Mouse (Mus musculus) heart, embryonic 16.5 days (tissue): ENCODE measurements around the gene Itgae. TPM values are rescaled to one million over a fixed set of nuclear protein-coding genes. Genes with fewer than 3 reads are reported as not detected.

Experiments used
- ATAC-seq: fragments of 200-750 bp; cut with Nextera tagmentation; replicated peaks from 2 replicates; pipeline ENCODE4 v1.8.0; 2017; ENCODE audit warnings: moderate number of reproducible peaks; ENCODE audit not compliant: insufficient read depth, low FRiP score; ENCODE audit errors: extremely low read depth
- H3K27ac ChIP-seq: fragments of 300-500 bp; sonication (generic); 2 replicates; pipeline ENCODE4 v1.5.1; 2014; ENCODE audit warnings: mild to moderate bottlenecking, low read length, control low read depth, moderate library complexity
- H3K27me3 ChIP-seq: fragments of 300-500 bp; sonication (generic); 2 replicates; pipeline ENCODE4 v1.6.1; 2014; ENCODE audit warnings: low read length, mixed read lengths; ENCODE audit not compliant: control insufficient read depth, insufficient read depth
- H3K36me3 ChIP-seq: fragments of 300-500 bp; sonication (generic); 2 replicates; pipeline ENCODE4 v1.6.1; 2014; ENCODE audit not compliant: control insufficient read depth, insufficient read depth
- H3K4me1 ChIP-seq: fragments of 300-500 bp; sonication (generic); 2 replicates; pipeline ENCODE4 v1.6.1; 2014; ENCODE audit warnings: low read length, mixed read lengths; ENCODE audit not compliant: control insufficient read depth, insufficient read depth
- H3K4me2 ChIP-seq: fragments of 300-500 bp; sonication (generic); 2 replicates; pipeline ENCODE4 v1.6.1; 2014; ENCODE audit warnings: low read depth, mild to moderate bottlenecking, control low read depth, low read length
- H3K4me3 ChIP-seq: fragments of 300-500 bp; sonication (generic); 2 replicates; pipeline ENCODE4 v1.5.1; 2014; ENCODE audit warnings: mild to moderate bottlenecking, control low read depth, low read length
- H3K9ac ChIP-seq: fragments of 300-500 bp; sonication (generic); 2 replicates; pipeline ENCODE4 v1.6.1; 2014; ENCODE audit warnings: low read length, control low read depth
- H3K9me3 ChIP-seq: fragments of 300-500 bp; sonication (generic); replicated peaks from 2 replicates; pipeline ENCODE4 v1.6.1; 2016; ENCODE audit warnings: low read length; ENCODE audit not compliant: control insufficient read depth
- WGBS: fragments of 180-500 bp; shearing (Covaris S2); extraction: QIAGEN DNeasy Blood & Tissue Kit; methylation state at CpG from one replicate; pipeline ENCODE4 v1.1.7; 2014; 5-methylcytosine and 5-hydroxymethylcytosine counted together
- polyA plus RNA-seq: library from polyadenylated mRNA; unstranded; fragments of >200 nt; fragmentation: Nextera tagmentation; extraction: Ambion mirVana; gene quantifications from 2 replicates; pipeline ENCODE4 v1.2.1, GENCODE M21; 2015

The Itgae gene
- polyA plus RNA-seq, 1 experiment from 2014 or later: 2.2 TPM

DNA sequence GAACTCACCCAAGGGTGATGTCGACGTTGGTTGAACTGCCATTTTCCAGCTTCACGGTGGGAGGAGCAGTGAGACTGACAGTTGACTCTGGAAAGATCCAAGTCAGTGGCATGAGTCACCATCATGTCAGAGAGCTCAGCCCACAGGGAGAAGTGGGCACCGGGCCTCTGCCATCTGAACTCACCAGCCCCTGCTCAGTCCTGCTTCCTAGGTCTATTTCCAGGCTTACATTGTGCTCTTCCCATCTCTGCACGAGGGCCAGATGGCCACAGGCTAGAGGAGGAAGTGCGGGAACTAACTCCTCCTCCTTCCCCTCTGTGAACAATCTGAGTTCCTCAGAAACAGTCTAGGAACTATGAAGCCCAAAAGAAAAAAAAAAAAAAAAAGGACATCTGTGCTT, 102.7 kb downstream of the Itgae start:
- WGBS: 59% methylated on average over 6 of the region's 6 CpGs
- no peak for ATAC-seq
- H3K4me2 ChIP-seq: no peak overlapping the region
- no peaks in the 10 kb centered on the region for H3K4me1 ChIP-seq
- no peak overlapping the region for H3K27ac ChIP-seq
- no peak overlapping the region for H3K4me3 ChIP-seq
- H3K9me3 ChIP-seq: no peaks in the 10 kb centered on the region
- no peak overlapping the region for H3K9ac ChIP-seq
- no peaks in the 10 kb centered on the region for H3K27me3 ChIP-seq
- H3K36me3 ChIP-seq: peaks cover 8% of the 10 kb centered on the region; the same call in 1 of the 2 replicates

DNA sequence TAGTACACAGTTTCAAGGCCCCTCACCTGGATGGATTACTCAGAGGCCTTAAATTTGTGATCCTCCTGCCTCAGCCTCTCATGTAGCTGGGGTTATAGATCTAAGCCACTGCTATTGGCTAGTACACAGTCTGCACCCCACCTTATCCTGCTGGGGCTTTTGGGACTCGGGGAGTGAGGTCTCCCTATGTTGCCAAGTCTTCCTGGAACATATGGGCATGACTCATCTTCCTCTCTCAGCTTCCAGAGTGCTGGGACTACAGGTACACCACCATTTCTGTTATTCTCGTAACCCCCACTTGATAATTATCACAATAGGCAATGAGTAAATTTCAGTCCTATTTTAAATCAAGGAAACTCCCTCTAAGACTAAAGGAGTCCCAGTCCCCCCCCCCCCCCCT, 104.1 kb downstream of the Itgae start:
- no peak overlapping the region for H3K9ac ChIP-seq
- H3K27ac ChIP-seq: no peak overlapping the region
- H3K4me1 ChIP-seq: peaks cover 3% of the 10 kb centered on the region
- no peaks in the 10 kb centered on the region for H3K9me3 ChIP-seq
- 59% methylated on average over 2 of the region's 2 CpGs for WGBS
- H3K4me2 ChIP-seq: no peak overlapping the region
- no peak overlapping the region for H3K4me3 ChIP-seq
- peaks cover 8% of the 10 kb centered on the region; the same call in 1 of the 2 replicates for H3K36me3 ChIP-seq
- ATAC-seq: no peak
- no peaks in the 10 kb centered on the region for H3K27me3 ChIP-seq

Other genes with a start within 250 kb of the Itgae start
- gene Atp2a3, start 129.4 kb upstream of the Itgae start, polyA plus RNA-seq: 9.0 and 14.9 TPM in 2 replicates
- gene P2rx1, start 91.5 kb upstream of the Itgae start, polyA plus RNA-seq: 3.0 and 5.6 TPM in 2 replicates
- 3.4 and 3.7 TPM in 2 replicates for gene Camkk1, start 71.6 kb upstream of the Itgae start, polyA plus RNA-seq
- gene Ncbp3, start 42.8 kb upstream of the Itgae start, polyA plus RNA-seq: 10.1 and 11.5 TPM in 2 replicates
- 12.0 and 13.6 TPM in 2 replicates for gene Haspin, start 47.7 kb downstream of the Itgae start, polyA plus RNA-seq
- gene P2rx5, start 69.8 kb downstream of the Itgae start, polyA plus RNA-seq: 2.2 and 2.9 TPM in 2 replicates
- 105 and 113 TPM in 2 replicates for gene Emc6, start 86.5 kb downstream of the Itgae start, polyA plus RNA-seq
- gene Tax1bp3, start 86.5 kb downstream of the Itgae start, polyA plus RNA-seq: 237 and 257 TPM in 2 replicates
- 14.5 and 15.3 TPM in 2 replicates for gene Ctns, start 108.5 kb downstream of the Itgae start, polyA plus RNA-seq
- gene Shpk, start 108.9 kb downstream of the Itgae start, polyA plus RNA-seq: 0.86 and 1.00 TPM in 2 replicates
- gene Trpv1, start 143.7 kb downstream of the Itgae start, polyA plus RNA-seq: 0.06 and 0.08 TPM in 2 replicates
- gene Trpv3, start 176.8 kb downstream of the Itgae start, polyA plus RNA-seq: 0.08 and 0.09 TPM in 2 replicates
- gene Aspa, start 239.0 kb downstream of the Itgae start, polyA plus RNA-seq: 0.25 and 0.41 TPM in 2 replicates
- not detected in 2 replicates for gene Gm49340, start 239.2 kb downstream of the Itgae start, polyA plus RNA-seq
- gene Spata22, start 239.2 kb downstream of the Itgae start, polyA plus RNA-seq: not detected in 2 replicates